In the genomic region with DNA sequence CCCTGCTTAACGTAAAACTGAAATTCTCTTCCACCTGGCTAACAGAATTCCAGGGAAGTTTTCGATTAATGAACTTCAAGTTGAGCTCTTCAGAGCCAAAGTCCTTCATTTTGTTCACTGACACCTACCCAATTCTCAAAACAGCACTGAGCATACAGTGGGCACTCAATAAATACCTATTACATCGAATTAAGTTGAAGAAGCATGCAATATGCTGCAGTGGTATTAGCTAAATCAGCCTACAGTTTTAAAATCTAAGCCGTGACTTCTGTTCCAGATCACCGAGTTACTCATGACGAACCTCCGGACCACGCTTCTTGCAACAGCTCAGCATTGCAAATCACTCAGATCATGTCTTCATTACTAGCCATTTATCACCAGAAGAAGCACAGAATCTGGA, we compare ENCODE assay signal across 17 mouse cellular contexts. TPM values are rescaled to one million over a fixed set of nuclear protein-coding genes. Genes with fewer than 3 reads are reported as not detected.
DNase-seq lines count a peak whose midpoint lies in the region; ATAC-seq lines count a peak whose summit lies in the region.
"Had no signal": no experiment of that assay in that cellular context is flagged by ENCODE, and none has a peak within 500 bp of the region (broad histone marks: within the 10 kb centered on the region; RNA-seq: fewer than 3 reads in every experiment).

No protein-coding gene starts in this region.

- no peak for ATAC-seq in heart, embryonic 16.5 days (replicated peaks; ENCODE audit: extremely low read depth, insufficient read depth, low FRiP score)
- no peak for ATAC-seq in liver, embryonic 11.5 days (replicated peaks; ENCODE audit: low FRiP score)
- ATAC-seq in liver, embryonic 16.5 days (ENCODE audit: low read depth), result no peak

- peak; percentile 18 for DNase-seq in adrenal gland, postnatal 14 days
- DNase-seq in adrenal gland, postnatal 25 days, result no peak
- DNase-seq in heart, adult 9 months (ENCODE audit: low spot score in 2 of 2), result no peak
- no peak for DNase-seq in liver, embryonic 11.5 days (ENCODE audit: low spot score)
- no peak for DNase-seq in liver
- DNase-seq in cerebellum, adult 8-10 months, result no peak
- DNase-seq: cerebellum, postnatal 10 days; gastrocnemius, postnatal 14 days; kidney, postnatal 4 days; midbrain, embryonic 14.5 days; thymus, postnatal 14 days had no signal

- H3K9me3 ChIP-seq in heart, embryonic 16.5 days (replicated peaks; ENCODE audit: control insufficient read depth, low read length), result no peaks in the 10 kb centered on the region
- H3K9me3 ChIP-seq in liver, embryonic 11.5 days (ENCODE audit: control insufficient read depth, low read length), result no peaks in the 10 kb centered on the region
- H3K9me3 ChIP-seq in liver, embryonic 16.5 days (replicated peaks; ENCODE audit: control insufficient read depth, low read length), result no peaks in the 10 kb centered on the region
- H3K9me3 ChIP-seq: hindbrain, embryonic 10.5 days had no signal

- H3K4me1 ChIP-seq in heart, embryonic 16.5 days (ENCODE audit: control insufficient read depth, insufficient read depth, low read length), result no peaks in the 10 kb centered on the region; the same call in 1 of the 2 replicates
- H3K4me1 ChIP-seq in liver, embryonic 11.5 days (replicated peaks; ENCODE audit: control insufficient read depth, insufficient read depth, low read length), result no peaks in the 10 kb centered on the region
- H3K4me1 ChIP-seq in liver, embryonic 16.5 days (ENCODE audit: control insufficient read depth, low read depth, low read length), result no peaks in the 10 kb centered on the region

- peak overlapping the region; percentile 8; the same call in 1 of the 2 replicates for H3K4me3 ChIP-seq in heart, embryonic 16.5 days (ENCODE audit: low read length)
- no peak overlapping the region for H3K4me3 ChIP-seq in liver, embryonic 11.5 days (ENCODE audit: low read depth, low read length)
- no peak overlapping the region for H3K4me3 ChIP-seq in liver, embryonic 16.5 days (ENCODE audit: low read depth, low read length)
- H3K4me3 ChIP-seq: hindbrain, embryonic 10.5 days had no signal

- H3K4me2 ChIP-seq in heart, embryonic 16.5 days (ENCODE audit: low read depth, low read length), result peak overlapping the region; percentile 79
- peak overlapping the region; percentile 29; the same call in 1 of the 2 replicates for H3K4me2 ChIP-seq in liver, embryonic 11.5 days
- peak overlapping the region; percentile 52; the same call in 1 of the 2 replicates for H3K4me2 ChIP-seq in liver, embryonic 16.5 days (ENCODE audit: low read depth, low read length)

- no peak overlapping the region for H3K9ac ChIP-seq in heart, embryonic 16.5 days (ENCODE audit: low read length)
- H3K9ac ChIP-seq in liver, embryonic 11.5 days (ENCODE audit: low read depth, low read length), result no peak overlapping the region
- H3K9ac ChIP-seq in liver, embryonic 16.5 days (ENCODE audit: low read depth, low read length), result no peak overlapping the region

- 78% methylated on average over 8 of the region's 8 CpGs for WGBS in heart, embryonic 16.5 days
- WGBS in liver, embryonic 11.5 days, result 80% methylated on average over 8 of the region's 8 CpGs
- WGBS in liver, embryonic 16.5 days (ENCODE audit: insufficient replicate concordance), result 60% methylated on average over 8 of the region's 8 CpGs

- H3K27ac ChIP-seq in heart, embryonic 16.5 days (ENCODE audit: low read length), result 0 out of 2 replicates have a peak overlapping the region, but pooled peaks have one; percentile 19
- H3K27ac ChIP-seq in liver, embryonic 11.5 days (ENCODE audit: low read depth, low read length), result no peak overlapping the region
- H3K27ac ChIP-seq in liver, embryonic 16.5 days (ENCODE audit: low read length), result no peak overlapping the region
- H3K27ac ChIP-seq: hindbrain, embryonic 10.5 days had no signal

- no peaks in the 10 kb centered on the region; the same call in 1 of the 2 replicates for H3K27me3 ChIP-seq in heart, embryonic 16.5 days (ENCODE audit: control insufficient read depth, insufficient read depth, low read length)
- peaks cover 15% of the 10 kb centered on the region for H3K27me3 ChIP-seq in liver, embryonic 11.5 days (replicated peaks; ENCODE audit: control insufficient read depth, insufficient read depth, low read length)
- H3K27me3 ChIP-seq in liver, embryonic 16.5 days (ENCODE audit: control insufficient read depth, insufficient read depth, low read depth, low read length), result peaks cover 15% of the 10 kb centered on the region

- H3K36me3 ChIP-seq in heart, embryonic 16.5 days (ENCODE audit: control insufficient read depth, insufficient read depth), result no peaks in the 10 kb centered on the region
- H3K36me3 ChIP-seq in liver, embryonic 11.5 days (ENCODE audit: control insufficient read depth, insufficient read depth, low read length), result no peaks in the 10 kb centered on the region
- H3K36me3 ChIP-seq in liver, embryonic 16.5 days (ENCODE audit: control insufficient read depth, insufficient read depth), result no peaks in the 10 kb centered on the region
- H3K36me3 ChIP-seq: hindbrain, embryonic 10.5 days had no signal

RNA-seq across cellular contexts. Expression of gene Slc16a12, which starts 2.1 kb away (rescaled TPM):
- 0.79 and 7.7 TPM in 2 replicates for total RNA-seq in adrenal gland, postnatal 14 days (2021)
- total RNA-seq in adrenal gland, postnatal 25 days (2021), result 0.39 and 1.0 TPM in 2 replicates
- 8.9 and 10.6 TPM in 2 replicates for polyA plus RNA-seq in heart, embryonic 16.5 days (2015; fragmentation: Nextera tagmentation; extraction: Ambion mirVana)
- 11.6 and 13.0 TPM in 2 replicates for polyA plus RNA-seq in liver, embryonic 11.5 days (2014; fragmentation: Nextera tagmentation; extraction: Ambion mirVana)
- polyA plus RNA-seq in liver, embryonic 16.5 days (2015; fragmentation: Nextera tagmentation; extraction: Ambion mirVana), result 15.3 and 16.5 TPM in 2 replicates
- total RNA-seq: megakaryocyte, adult 5-6 weeks; MEL; neutrophil, adult 5-6 weeks had no signal

Comparison
In these comparisons a context has a peak if more than half of its experiments do, and no peak if none do; other contexts are left out.
1. H3K4me2 ChIP-seq: peak in every context shown above with its lines; median percentile 79 in heart, embryonic 16.5 days; 52 in liver, embryonic 16.5 days; 29 in liver, embryonic 11.5 days.